Mouse (Mus musculus): ENCODE results near the gene Ipo11. TPM values are rescaled to one million over a fixed set of nuclear protein-coding genes. Genes with fewer than 3 reads are reported as not detected.

The Ipo11 gene
- polyA plus RNA-seq, 1 experiment from 2014 or later = 12.0 TPM

DNA sequence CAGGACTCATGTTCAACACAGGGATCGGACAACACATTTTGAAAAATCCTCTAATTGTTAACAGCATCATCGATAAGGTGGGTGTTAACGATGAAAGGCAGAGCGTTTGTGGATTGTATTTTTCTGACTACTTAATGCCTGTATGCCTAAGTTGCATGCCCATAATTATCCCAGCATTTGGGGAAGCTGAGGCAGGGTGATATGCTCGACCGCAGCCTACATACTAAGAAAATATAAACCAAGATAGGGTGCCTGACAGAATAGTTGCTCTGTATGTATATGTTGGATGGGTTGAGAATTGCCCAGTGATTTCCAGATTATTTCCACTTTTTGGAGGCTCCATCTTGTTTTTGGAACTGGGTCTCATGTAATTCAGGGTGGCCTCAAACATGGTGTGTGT lies 10.8 kb upstream of the Ipo11 start:
- H3K36me3 ChIP-seq (ENCODE audit: control insufficient read depth, insufficient read depth) = 0 out of 2 replicates have a peak, but pooled peaks cover 9% of the 10 kb centered on the region
- H3K4me3 ChIP-seq (ENCODE audit: low read depth, low read length) = peak overlapping the region; percentile 95
- H3K4me2 ChIP-seq (replicated peaks; ENCODE audit: low read depth) = peak overlapping the region; percentile 80
- no peaks in the 10 kb centered on the region for H3K9me3 ChIP-seq (ENCODE audit: control insufficient read depth)
- no peak for ATAC-seq
- peak overlapping the region; percentile 88 for H3K9ac ChIP-seq (ENCODE audit: low read depth, low read length)
- H3K27me3 ChIP-seq (replicated peaks; ENCODE audit: control insufficient read depth, insufficient read depth, low read length) = no peaks in the 10 kb centered on the region
- H3K4me1 ChIP-seq (replicated peaks; ENCODE audit: control insufficient read depth, insufficient read depth, low read length) = peaks cover 7% of the 10 kb centered on the region; the same call in 1 of the 2 replicates
- WGBS = 3% methylated on average over 6 of the region's 6 CpGs
- no peak overlapping the region for H3K27ac ChIP-seq (ENCODE audit: low read depth, low read length)
- no peak for TF ChIP-seq CTCF (IDR thresholded peaks at IDR 0.05; ENCODE audit: low read depth)

DNA sequence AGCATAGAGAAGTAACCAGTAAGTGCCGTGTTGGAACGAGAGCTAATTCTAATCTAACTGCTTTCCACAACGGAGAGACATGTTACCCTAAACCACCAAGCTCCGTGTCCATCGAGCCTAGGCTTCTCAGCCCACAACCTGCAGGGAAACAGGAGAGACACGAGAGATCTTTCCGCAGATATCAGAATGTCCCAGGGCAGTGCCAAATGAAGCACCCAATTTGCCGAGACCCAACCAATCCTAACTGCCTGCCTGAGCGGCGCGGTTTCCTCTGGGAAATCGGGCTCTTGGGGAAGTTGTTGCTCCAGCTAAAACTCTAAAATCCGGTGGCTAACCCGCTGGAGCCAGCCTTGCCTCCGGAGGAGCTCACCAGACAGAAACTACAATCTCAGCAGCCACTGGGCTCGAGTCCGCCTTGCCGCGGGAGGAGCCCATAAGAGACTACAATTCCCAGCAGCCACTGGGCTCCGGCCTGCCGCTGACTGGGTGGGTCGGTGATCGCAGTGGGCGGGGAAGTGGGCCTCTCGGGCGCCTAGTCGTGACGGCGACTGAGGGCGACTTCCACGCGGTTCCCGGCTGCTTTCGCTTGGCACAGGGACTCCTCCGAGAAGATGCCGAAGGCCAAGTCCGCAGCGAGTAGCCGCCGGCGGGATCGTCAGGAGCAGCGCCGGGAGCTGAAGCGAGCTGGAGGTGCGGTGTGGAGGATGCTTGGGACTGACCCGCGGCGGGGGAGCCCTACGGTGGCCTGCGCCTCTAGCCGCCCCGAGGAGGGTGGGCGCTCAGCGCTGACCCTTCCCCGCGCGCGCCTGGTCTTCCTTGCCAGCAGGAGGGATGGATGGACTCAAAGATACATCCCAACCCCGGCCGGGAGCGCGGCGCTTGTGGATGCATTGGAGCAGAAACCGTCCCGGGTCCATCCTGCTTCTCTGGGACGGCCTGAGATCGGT lies 10.1 kb upstream of the Ipo11 start, which contains the start of gene Dimt1:
TSS of gene Dimt1 (plus strand) at position 534 of the 947 bp plus-strand sequence.
- Histone ChIP-seq H3K4me3 (ENCODE audit: low read depth, low read length) (peak within 1 kb of the TSS; percentile 95), H3K36me3 (ENCODE audit: control insufficient read depth, insufficient read depth) (0 out of 2 replicates have a peak, but pooled peaks cover 6% of the 10 kb centered on the region), H3K27me3 (replicated peaks; ENCODE audit: control insufficient read depth, insufficient read depth, low read length) (no peaks in the 10 kb centered on the region), H3K4me2 (replicated peaks; ENCODE audit: low read depth) (peak within 1 kb of the TSS; percentile 80), H3K9ac (ENCODE audit: low read depth, low read length) (peak within 1 kb of the TSS; percentile 88), H3K9me3 (ENCODE audit: control insufficient read depth) (no peaks in the 10 kb centered on the region), H3K27ac (ENCODE audit: low read depth, low read length) (peak within 1 kb of the TSS; percentile 81), H3K4me1 (replicated peaks; ENCODE audit: control insufficient read depth, insufficient read depth, low read length) (peaks cover 7% of the 10 kb centered on the region; the same call in 1 of the 2 replicates)
- WGBS = under 1% methylated on average over 68 of the region's 68 CpGs
- TF ChIP-seq CTCF (IDR thresholded peaks at IDR 0.05; ENCODE audit: low read depth) = no peak
- peak; percentile 100 for ATAC-seq

DNA sequence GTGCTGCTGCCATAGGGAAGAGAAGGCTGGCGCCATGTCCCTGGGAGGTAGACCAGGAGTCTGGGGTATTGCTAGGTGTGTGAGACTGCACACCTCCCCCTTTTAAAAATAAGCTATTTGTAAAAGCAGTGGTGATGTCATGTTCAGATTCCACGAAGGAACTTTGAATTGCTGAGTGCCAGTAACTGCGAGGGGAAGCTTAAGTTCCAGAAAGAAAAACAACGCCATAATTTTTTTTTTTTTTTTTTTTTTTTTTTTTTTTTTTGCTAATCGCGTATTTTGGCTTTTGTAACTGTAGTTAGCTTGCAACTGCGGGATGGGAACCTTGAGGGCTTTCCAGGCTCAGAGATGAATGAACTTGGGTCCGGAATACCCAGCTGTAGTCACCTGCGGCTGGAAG lies 8.8 kb upstream of the Ipo11 start:
- no peaks in the 10 kb centered on the region for H3K27me3 ChIP-seq (replicated peaks; ENCODE audit: control insufficient read depth, insufficient read depth, low read length)
- no peak overlapping the region for H3K4me3 ChIP-seq (ENCODE audit: low read depth, low read length)
- H3K9me3 ChIP-seq (ENCODE audit: control insufficient read depth) = no peaks in the 10 kb centered on the region
- no peak for TF ChIP-seq CTCF (IDR thresholded peaks at IDR 0.05; ENCODE audit: low read depth)
- WGBS = 76% methylated on average over 9 of the region's 9 CpGs
- H3K27ac ChIP-seq (ENCODE audit: low read depth, low read length) = no peak overlapping the region
- H3K4me1 ChIP-seq (replicated peaks; ENCODE audit: control insufficient read depth, insufficient read depth, low read length) = peaks cover 7% of the 10 kb centered on the region; the same call in 1 of the 2 replicates
- no peak overlapping the region for H3K4me2 ChIP-seq (replicated peaks; ENCODE audit: low read depth)
- H3K36me3 ChIP-seq (ENCODE audit: control insufficient read depth, insufficient read depth) = 0 out of 2 replicates have a peak, but pooled peaks cover 5% of the 10 kb centered on the region
- H3K9ac ChIP-seq (ENCODE audit: low read depth, low read length) = no peak overlapping the region
- no peak for ATAC-seq

DNA sequence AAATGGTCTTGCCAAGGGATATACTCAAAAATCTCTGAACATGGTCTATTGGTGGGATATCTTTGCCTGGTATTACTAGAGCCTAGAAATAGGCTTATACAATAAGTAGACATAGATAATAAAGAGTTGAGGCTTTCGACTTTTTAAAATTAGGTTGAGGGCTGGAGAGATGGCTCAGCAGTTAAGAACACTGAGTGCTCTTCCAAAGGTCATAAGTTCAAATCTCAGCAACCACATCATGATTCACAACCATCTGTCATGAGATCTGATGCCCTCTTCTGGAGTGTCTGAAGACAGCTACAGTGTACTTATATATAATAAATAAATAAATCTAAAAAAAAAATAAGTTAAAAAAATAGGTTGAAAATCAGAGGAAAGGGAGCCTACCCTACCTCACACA lies 6.0 kb upstream of the Ipo11 start:
- TF ChIP-seq CTCF (IDR thresholded peaks at IDR 0.05; ENCODE audit: low read depth) = no peak
- H3K9me3 ChIP-seq (ENCODE audit: control insufficient read depth) = no peaks in the 10 kb centered on the region
- 96% methylated on average over 1 of the region's 1 CpGs for WGBS
- no peak overlapping the region for H3K9ac ChIP-seq (ENCODE audit: low read depth, low read length)
- no peak overlapping the region for H3K4me2 ChIP-seq (replicated peaks; ENCODE audit: low read depth)
- no peaks in the 10 kb centered on the region for H3K36me3 ChIP-seq (ENCODE audit: control insufficient read depth, insufficient read depth)
- peaks cover 2% of the 10 kb centered on the region; the same call in 1 of the 2 replicates for H3K4me1 ChIP-seq (replicated peaks; ENCODE audit: control insufficient read depth, insufficient read depth, low read length)
- H3K27ac ChIP-seq (ENCODE audit: low read depth, low read length) = no peak overlapping the region
- no peaks in the 10 kb centered on the region for H3K27me3 ChIP-seq (replicated peaks; ENCODE audit: control insufficient read depth, insufficient read depth, low read length)
- no peak for ATAC-seq
- no peak overlapping the region for H3K4me3 ChIP-seq (ENCODE audit: low read depth, low read length)

DNA sequence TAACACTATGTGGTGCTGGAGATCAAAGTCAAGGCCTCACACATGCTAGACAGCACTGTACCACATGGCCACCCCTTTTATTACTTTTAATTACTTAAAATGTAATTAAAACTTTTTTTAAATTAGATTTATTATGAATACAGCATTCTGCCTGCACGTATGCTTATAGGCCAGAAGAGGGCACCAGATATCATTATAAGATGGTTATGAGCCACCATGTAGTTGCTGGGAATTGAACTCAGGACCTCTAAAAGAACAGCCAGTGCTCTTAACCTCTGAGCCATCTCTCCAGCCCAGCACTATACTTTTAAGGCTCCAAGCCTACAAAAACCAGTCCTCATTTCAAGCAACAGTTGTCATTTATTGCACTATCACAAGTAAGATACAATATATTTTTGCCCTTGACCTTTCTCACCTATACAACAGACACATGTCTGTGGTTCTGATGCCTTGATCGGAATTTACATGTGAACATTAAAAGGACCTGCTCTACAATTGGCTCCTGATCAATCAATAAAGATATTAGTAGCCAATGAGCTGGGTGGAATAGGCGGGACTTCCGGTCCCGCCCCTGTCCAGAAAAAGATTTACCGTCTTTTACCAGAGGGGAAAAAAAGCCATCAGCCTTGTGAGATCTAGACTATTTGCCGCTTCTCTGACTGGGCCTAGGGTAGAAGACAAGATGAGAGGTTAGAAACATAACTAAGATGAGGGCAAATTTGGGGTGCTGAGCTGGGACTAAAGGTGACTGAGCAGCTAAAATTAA lies 4.6 kb upstream of the Ipo11 start:
- H3K4me3 ChIP-seq (ENCODE audit: low read depth, low read length) = no peak overlapping the region
- WGBS = 39% methylated on average over 7 of the region's 7 CpGs
- no peaks in the 10 kb centered on the region for H3K4me1 ChIP-seq (replicated peaks; ENCODE audit: control insufficient read depth, insufficient read depth, low read length)
- H3K27ac ChIP-seq (ENCODE audit: low read depth, low read length) = no peak overlapping the region
- no peak overlapping the region for H3K9ac ChIP-seq (ENCODE audit: low read depth, low read length)
- no peaks in the 10 kb centered on the region for H3K9me3 ChIP-seq (ENCODE audit: control insufficient read depth)
- TF ChIP-seq CTCF (IDR thresholded peaks at IDR 0.05; ENCODE audit: low read depth) = peak; percentile 42
- no peaks in the 10 kb centered on the region for H3K36me3 ChIP-seq (ENCODE audit: control insufficient read depth, insufficient read depth)
- no peak for ATAC-seq
- no peak overlapping the region for H3K4me2 ChIP-seq (replicated peaks; ENCODE audit: low read depth)
- no peaks in the 10 kb centered on the region for H3K27me3 ChIP-seq (replicated peaks; ENCODE audit: control insufficient read depth, insufficient read depth, low read length)

DNA sequence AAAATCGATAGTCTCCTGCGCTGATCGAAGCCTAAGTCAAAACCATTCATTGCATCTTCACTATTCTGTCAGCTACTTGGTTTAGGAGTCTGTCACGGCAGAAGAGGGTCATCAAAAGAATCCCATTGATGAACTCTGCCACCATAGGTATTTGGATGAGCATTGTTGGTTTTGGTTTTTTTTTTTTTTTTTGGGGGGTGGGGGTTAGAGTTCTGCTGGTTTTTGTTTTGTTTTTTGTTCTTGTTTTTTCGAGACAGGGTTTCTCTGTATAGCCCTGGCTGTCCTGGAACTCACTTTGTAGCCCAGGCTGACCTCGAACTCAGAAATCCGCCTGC lies 347 bp upstream of the Ipo11 start:
- Histone ChIP-seq H3K27me3 (replicated peaks; ENCODE audit: control insufficient read depth, insufficient read depth, low read length) (no peaks in the 10 kb centered on the region), H3K4me1 (replicated peaks; ENCODE audit: control insufficient read depth, insufficient read depth, low read length) (no peaks in the 10 kb centered on the region), H3K27ac (ENCODE audit: low read depth, low read length) (no peak overlapping the region), H3K36me3 (ENCODE audit: control insufficient read depth, insufficient read depth) (no peaks in the 10 kb centered on the region), H3K9ac (ENCODE audit: low read depth, low read length) (no peak overlapping the region), H3K9me3 (ENCODE audit: control insufficient read depth) (no peaks in the 10 kb centered on the region), H3K4me2 (replicated peaks; ENCODE audit: low read depth) (peak overlapping the region; percentile 84), H3K4me3 (ENCODE audit: low read depth, low read length) (peak overlapping the region; percentile 96)
- TF ChIP-seq CTCF (IDR thresholded peaks at IDR 0.05; ENCODE audit: low read depth) = no peak
- WGBS = 23% methylated on average over 7 of the region's 7 CpGs
- peak; percentile 5; the same call in 1 of the 2 replicates for ATAC-seq
